Mouse (Mus musculus): ENCODE measurements around the gene Tmed3. TPM values are rescaled to one million over a fixed set of nuclear protein-coding genes. Genes with fewer than 3 reads are reported as not detected.

Tmed3 gene
- polyA plus RNA-seq, 1 experiment from 2014 or later: 108 TPM

DNA sequence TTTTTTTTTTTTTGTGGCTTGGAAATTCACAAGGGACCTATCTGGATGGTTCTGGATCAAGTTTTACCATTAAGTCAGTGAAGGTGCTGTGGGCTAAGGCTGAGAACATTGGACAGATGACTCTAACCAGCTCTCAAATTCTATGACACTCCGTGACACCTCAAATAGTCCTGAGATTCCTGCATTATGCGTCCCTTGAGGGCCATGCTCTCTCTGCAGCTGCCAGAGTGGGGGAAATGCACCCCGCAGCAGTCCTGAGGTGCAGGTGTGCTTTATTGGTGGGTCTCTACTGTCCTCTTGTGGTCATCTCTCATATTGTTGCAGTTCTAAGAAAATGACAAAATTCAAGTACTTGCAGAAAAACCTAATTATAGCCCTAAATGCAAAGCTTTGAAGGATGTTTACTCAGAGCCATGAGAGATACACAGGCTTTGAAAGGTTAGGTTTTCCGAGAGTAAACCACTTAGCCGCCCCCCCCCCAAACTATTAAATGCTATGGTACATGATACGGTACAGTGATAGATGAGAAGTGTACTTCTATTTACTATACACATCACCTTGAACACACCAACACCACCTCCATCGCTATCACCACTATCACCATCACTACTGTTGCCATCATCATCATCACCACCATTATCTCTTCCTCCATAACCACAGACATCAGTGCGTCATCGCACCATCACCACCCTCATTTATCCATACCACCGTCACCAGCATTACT, 17.2 kb downstream of the Tmed3 start:
- WGBS: 49% methylated on average over 10 of the region's 10 CpGs
- no peak overlapping the region for H3K9ac ChIP-seq
- no peaks in the 10 kb centered on the region for H3K27me3 ChIP-seq
- ATAC-seq (ENCODE audit: borderline replicate concordance, extremely low read depth, low FRiP score, low TSS enrichment): no peak
- H3K4me2 ChIP-seq: no peak overlapping the region
- no peaks in the 10 kb centered on the region for H3K4me1 ChIP-seq
- H3K9me3 ChIP-seq: no peaks in the 10 kb centered on the region
- no peak overlapping the region for H3K27ac ChIP-seq
- no peaks in the 10 kb centered on the region for H3K36me3 ChIP-seq
- H3K4me3 ChIP-seq: no peak overlapping the region

DNA sequence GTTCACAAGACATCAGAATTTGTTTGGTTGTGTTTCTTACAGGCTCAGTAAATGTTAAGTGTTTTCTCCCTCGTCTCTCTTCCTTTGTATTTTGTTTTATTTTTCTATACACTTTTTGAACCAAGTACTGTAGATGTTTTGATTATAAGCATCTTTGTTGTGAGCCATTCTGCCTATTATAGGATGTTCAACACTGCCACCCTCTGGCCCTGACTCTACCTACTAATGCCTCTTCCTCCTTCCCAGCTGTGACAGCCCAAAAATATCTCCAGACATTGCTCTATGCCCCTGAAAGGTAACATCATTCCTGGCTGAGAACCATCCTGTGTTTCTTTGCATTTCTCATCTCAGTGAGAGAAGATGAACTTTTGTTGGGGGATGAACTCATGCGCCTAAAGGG, 18.6 kb downstream of the Tmed3 start:
- Histone ChIP-seq H3K9ac (no peak overlapping the region), H3K4me2 (no peak overlapping the region), H3K4me3 (no peak overlapping the region), H3K9me3 (no peaks in the 10 kb centered on the region), H3K27ac (no peak overlapping the region), H3K27me3 (no peaks in the 10 kb centered on the region), H3K4me1 (no peaks in the 10 kb centered on the region), H3K36me3 (no peaks in the 10 kb centered on the region)
- ATAC-seq (ENCODE audit: borderline replicate concordance, extremely low read depth, low FRiP score, low TSS enrichment): no peak
- 57% methylated on average over 2 of the region's 2 CpGs for WGBS

DNA sequence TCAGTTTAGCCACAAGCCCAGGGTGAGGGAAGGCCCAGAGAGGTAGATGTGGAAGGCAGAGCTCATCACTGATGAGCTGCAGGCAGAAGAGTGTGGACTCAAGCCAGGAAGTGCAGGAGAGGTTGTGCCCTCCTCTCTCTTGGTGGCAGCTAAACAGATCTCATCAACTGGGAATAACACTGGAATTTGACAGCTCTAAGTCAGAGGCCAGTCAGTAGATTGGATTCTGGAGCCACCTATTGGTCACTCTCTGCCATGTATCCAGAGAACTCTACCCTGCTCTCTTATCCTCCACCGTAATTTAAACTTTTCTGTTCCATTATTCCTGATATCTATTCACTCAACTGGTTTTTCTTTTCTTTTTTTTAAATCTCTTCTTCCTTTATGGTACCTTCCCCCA, 25.9 kb downstream of the Tmed3 start:
- WGBS: 33% methylated on average over 1 of the region's 1 CpGs
- Histone ChIP-seq H3K9me3 (no peaks in the 10 kb centered on the region), H3K27me3 (no peaks in the 10 kb centered on the region), H3K27ac (no peak overlapping the region), H3K36me3 (no peaks in the 10 kb centered on the region), H3K4me1 (no peaks in the 10 kb centered on the region), H3K4me2 (no peak overlapping the region), H3K9ac (no peak overlapping the region), H3K4me3 (no peak overlapping the region)
- peak; percentile 42; the same call in 1 of the 2 replicates for ATAC-seq (ENCODE audit: borderline replicate concordance, extremely low read depth, low FRiP score, low TSS enrichment)

- Histone ChIP-seq H3K4me2 (no peak overlapping the region), H3K9ac (no peak overlapping the region), H3K9me3 (no peaks in the 10 kb centered on the region), H3K4me1 (no peaks in the 10 kb centered on the region), H3K4me3 (no peak overlapping the region), H3K27ac (no peak overlapping the region), H3K36me3 (no peaks in the 10 kb centered on the region), H3K27me3 (no peaks in the 10 kb centered on the region)
- peak; percentile 46; the same call in 1 of the 2 replicates for ATAC-seq (ENCODE audit: borderline replicate concordance, extremely low read depth, low FRiP score, low TSS enrichment)
- WGBS: 41% methylated on average over 3 of the region's 3 CpGs
These were observed 30.8 kb downstream of the Tmed3 start for GRCm38 (mm10) chr9:89674014-89674618.

DNA sequence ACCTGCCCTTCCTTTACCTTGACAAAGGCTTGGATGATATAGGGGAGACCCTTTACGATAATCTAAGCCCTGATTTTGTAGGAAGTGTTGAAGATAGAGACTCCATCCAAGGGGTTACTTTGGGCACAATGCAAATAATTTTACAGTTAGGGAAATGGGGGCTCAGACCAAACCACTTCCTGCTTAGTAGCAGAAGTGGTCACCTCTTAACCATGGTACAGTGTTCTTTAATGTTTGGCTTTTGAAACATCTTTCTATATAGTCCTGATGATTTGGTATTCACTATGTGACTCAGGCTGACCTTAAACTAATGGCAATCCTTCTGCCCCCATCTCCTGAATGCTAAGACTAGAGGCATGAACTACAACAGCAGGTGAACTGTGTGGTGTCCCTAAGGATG, 31.5 kb downstream of the Tmed3 start:
- no peaks in the 10 kb centered on the region for H3K36me3 ChIP-seq
- no peak overlapping the region for H3K4me3 ChIP-seq
- no peak overlapping the region for H3K4me2 ChIP-seq
- no peaks in the 10 kb centered on the region for H3K4me1 ChIP-seq
- H3K9me3 ChIP-seq: no peaks in the 10 kb centered on the region
- no peak overlapping the region for H3K27ac ChIP-seq
- WGBS: 88% methylated on average over 1 of the region's 1 CpGs
- H3K27me3 ChIP-seq: no peaks in the 10 kb centered on the region
- no peak overlapping the region for H3K9ac ChIP-seq
- ATAC-seq (ENCODE audit: borderline replicate concordance, extremely low read depth, low FRiP score, low TSS enrichment): no peak

DNA sequence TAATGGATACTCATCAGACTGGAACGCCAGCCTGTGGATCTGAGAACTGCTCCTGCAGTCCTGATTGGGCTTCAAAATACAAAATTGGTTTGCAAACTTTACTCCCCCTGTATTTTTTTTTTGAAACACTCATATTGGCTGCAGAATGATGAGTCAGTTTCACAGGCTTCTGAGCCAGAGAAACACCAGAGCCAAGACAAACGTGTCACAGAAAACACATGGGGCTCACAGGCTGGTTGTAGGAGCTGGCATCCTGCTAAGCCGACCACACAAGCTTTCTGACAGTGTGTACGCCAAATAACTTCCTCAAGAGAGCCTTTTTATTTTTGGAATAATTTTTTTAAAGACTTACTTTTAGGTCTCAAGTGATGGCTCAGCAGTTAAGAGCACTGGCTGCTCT, 35.0 kb downstream of the Tmed3 start:
- H3K9ac ChIP-seq: no peak overlapping the region
- no peak overlapping the region for H3K4me2 ChIP-seq
- no peak overlapping the region for H3K4me3 ChIP-seq
- no peaks in the 10 kb centered on the region for H3K36me3 ChIP-seq
- ATAC-seq (ENCODE audit: borderline replicate concordance, extremely low read depth, low FRiP score, low TSS enrichment): no peak
- H3K9me3 ChIP-seq: no peaks in the 10 kb centered on the region
- no peaks in the 10 kb centered on the region for H3K27me3 ChIP-seq
- H3K27ac ChIP-seq: no peak overlapping the region
- 77% methylated on average over 4 of the region's 4 CpGs for WGBS
- no peaks in the 10 kb centered on the region for H3K4me1 ChIP-seq

DNA sequence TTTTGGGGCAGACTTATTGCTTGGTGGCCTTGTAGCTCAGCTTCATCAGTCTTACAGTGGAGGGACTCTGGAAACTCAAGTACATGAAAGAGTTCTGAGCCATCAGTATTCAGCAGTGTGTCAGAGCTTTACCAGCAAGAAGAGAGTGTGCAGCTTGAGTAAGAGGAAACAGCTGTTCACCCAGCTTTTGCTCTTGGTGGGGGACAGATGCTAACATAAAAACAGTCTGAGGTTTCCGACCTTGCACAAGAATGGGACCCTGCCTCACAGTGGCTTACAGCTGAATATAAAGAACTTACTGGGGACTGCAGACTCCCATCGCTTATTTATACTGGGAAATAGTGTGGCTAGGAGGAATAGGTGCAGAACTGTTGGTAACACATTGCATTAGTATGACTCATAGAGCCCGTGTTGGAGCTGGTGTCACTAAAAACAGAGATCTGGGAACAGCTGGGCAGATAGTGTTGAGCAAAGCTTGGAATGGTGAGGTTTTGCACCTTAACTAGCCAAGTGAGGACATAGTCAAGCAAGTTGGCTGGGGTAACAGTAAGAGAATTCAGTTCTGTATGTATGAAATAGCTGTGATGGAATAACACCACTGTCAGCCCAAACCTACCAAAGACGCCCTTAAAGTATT, 37.4 kb downstream of the Tmed3 start:
- H3K9me3 ChIP-seq: no peaks in the 10 kb centered on the region
- H3K27me3 ChIP-seq: no peaks in the 10 kb centered on the region
- 75% methylated on average over 4 of the region's 4 CpGs for WGBS
- no peak overlapping the region for H3K4me3 ChIP-seq
- no peak overlapping the region for H3K9ac ChIP-seq
- H3K4me1 ChIP-seq: no peaks in the 10 kb centered on the region
- no peak overlapping the region for H3K27ac ChIP-seq
- no peaks in the 10 kb centered on the region for H3K36me3 ChIP-seq
- no peak for ATAC-seq (ENCODE audit: borderline replicate concordance, extremely low read depth, low FRiP score, low TSS enrichment)
- H3K4me2 ChIP-seq: no peak overlapping the region

DNA sequence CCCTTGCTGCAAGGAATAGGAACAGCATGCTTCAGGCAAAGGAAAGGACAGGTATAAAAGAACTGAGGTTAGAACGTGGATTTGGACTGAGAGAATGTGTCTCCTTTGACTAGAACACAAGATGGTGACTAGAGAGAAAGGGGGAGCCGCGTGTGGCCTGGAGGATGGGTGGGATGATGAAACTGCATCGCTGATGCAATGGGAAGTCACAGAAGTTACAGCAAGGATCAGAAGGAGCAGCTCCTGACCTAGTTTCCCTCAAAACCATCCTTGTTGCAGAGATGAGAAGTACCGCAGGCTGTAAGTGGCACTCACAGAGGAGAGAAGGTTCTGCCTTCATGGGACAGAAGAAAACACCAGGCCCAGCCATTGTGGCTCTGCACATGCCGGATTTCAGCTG, 54.0 kb downstream of the Tmed3 start:
- Histone ChIP-seq H3K9me3 (no peaks in the 10 kb centered on the region), H3K4me3 (no peak overlapping the region), H3K27ac (no peak overlapping the region), H3K9ac (no peak overlapping the region), H3K36me3 (no peaks in the 10 kb centered on the region), H3K27me3 (no peaks in the 10 kb centered on the region), H3K4me1 (no peaks in the 10 kb centered on the region), H3K4me2 (no peak overlapping the region)
- ATAC-seq (ENCODE audit: borderline replicate concordance, extremely low read depth, low FRiP score, low TSS enrichment): no peak
- WGBS: 77% methylated on average over 6 of the region's 6 CpGs

Other genes starting within 250 kb of the Tmed3 start
- 0.02 and 0.05 TPM in 2 replicates for gene Minar1, start 81.9 kb downstream of the Tmed3 start, polyA plus RNA-seq (2015; fragmentation: Nextera tagmentation; extraction: Ambion mirVana)
- not detected in 2 replicates for gene Ankrd34c, start 33.4 kb upstream of the Tmed3 start, polyA plus RNA-seq (2015; fragmentation: Nextera tagmentation; extraction: Ambion mirVana)
- 0.70 and 0.83 TPM in 2 replicates for gene Rasgrf1, start 204.8 kb upstream of the Tmed3 start, polyA plus RNA-seq (2015; fragmentation: Nextera tagmentation; extraction: Ambion mirVana)

Data from lung, embryonic 15.5 days (tissue).